Mouse (Mus musculus): Measurements from ENCODE around the gene Eif4b. TPM values are rescaled to one million over a fixed set of nuclear protein-coding genes. Genes with fewer than 3 reads are reported as not detected.

Eif4b gene
- polyA plus RNA-seq, 2 experiments = 133 to 199 TPM

DNA sequence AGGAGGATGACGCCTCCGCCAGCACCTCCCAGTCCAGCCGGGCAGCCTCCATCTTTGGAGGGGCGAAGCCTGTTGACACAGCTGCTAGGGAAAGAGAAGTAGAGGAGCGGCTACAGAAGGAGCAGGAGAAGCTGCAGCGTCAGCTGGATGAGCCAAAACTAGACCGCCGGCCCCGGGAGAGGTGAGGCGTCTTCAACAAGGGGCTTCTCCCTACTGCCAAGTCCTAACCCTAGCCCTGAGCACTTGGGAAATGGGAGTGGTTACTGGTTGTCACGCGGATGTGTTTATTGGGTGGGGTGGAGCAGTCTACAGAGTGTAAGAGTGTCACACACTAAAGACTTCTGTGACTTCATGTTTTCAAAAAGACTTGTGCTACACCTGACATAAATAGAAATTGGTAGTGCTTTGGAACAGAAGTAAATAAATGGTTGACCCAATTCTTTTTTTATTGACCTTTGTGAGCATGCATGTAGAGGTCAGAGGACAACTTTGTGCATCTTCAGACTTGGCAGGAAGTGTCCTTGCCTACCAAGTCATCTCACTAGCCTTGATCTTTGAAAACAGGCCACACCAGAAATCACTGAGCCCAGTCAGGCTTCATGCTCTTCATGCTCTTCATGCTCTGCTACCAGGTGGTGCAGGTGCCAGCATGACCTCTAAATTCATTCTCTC lies 16.5 kb downstream of the Eif4b start:
- WGBS = 81% methylated on average over 12 of the region's 12 CpGs
- no peak for ATAC-seq (ENCODE audit: low FRiP score, low read depth)
- H3K27me3 ChIP-seq (ENCODE audit: control insufficient read depth, insufficient read depth, low read length) = no peaks in the 10 kb centered on the region

DNA sequence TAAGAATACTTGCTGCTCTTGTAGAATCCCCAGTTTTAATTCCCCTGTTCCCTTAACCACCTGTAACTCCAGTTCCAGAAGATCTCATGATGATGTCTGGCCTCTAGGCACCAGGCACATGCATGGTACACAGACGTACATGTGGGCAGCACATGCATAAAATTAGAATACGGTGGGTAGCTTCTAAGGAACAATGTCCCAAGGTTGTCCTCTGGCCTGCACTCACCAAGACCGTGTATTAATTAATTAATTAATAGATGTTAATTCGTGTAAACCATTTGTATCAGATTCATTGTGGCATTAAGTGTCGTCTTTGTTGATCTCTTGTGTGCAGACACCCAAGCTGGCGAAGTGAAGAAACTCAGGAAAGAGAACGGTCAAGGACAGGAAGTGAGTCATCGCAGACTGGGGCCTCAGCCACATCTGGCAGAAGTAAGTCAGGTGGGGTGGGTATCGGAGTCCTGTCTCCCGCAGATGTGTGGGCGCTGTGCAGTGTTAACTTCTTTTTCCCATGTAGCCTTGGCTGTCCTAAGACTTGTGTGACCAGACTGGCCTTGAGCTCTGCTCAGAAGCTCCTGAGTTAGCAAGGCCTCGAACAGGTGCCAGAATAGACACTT lies 17.6 kb downstream of the Eif4b start:
- no peaks in the 10 kb centered on the region for H3K4me1 ChIP-seq (ENCODE audit: control insufficient read depth, insufficient read depth, low read length)
- H3K4me2 ChIP-seq (replicated peaks; ENCODE audit: low read depth, low read length, severe bottlenecking) = no peak overlapping the region
- no peaks in the 10 kb centered on the region for H3K9me3 ChIP-seq (ENCODE audit: control insufficient read depth, low read length)
- H3K27me3 ChIP-seq (ENCODE audit: control insufficient read depth, insufficient read depth, low read length) = no peaks in the 10 kb centered on the region
- no peak for TF ChIP-seq POLR2A (IDR thresholded peaks at IDR 0.05; ENCODE audit: borderline replicate concordance, extremely low read depth, insufficient read depth, insufficient read length)
- 82% methylated on average over 12 of the region's 12 CpGs for WGBS
- ATAC-seq (ENCODE audit: low FRiP score, low read depth) (no peak), DNase-seq (ENCODE audit: low spot score) (no peak)
- H3K36me3 ChIP-seq (ENCODE audit: control insufficient read depth, insufficient read depth, low read length) = peaks cover 99% of the 10 kb centered on the region
- H3K27ac ChIP-seq (replicated peaks; ENCODE audit: low read depth, low read length) = no peak overlapping the region
- no peak overlapping the region for H3K9ac ChIP-seq (ENCODE audit: low read depth, low read length, severe bottlenecking)
- H3K4me3 ChIP-seq (replicated peaks; ENCODE audit: low read length) = no peak overlapping the region

More for the DNA sequence above, 16.5 kb downstream of the Eif4b start:
- no peak overlapping the region for H3K4me2 ChIP-seq (replicated peaks; ENCODE audit: low read depth, low read length, severe bottlenecking)
- H3K36me3 ChIP-seq (ENCODE audit: control insufficient read depth, insufficient read depth, low read length) = peaks cover 97% of the 10 kb centered on the region
- H3K27ac ChIP-seq (replicated peaks; ENCODE audit: low read depth, low read length) = no peak overlapping the region
- no peak overlapping the region for H3K9ac ChIP-seq (ENCODE audit: low read depth, low read length, severe bottlenecking)
- H3K4me1 ChIP-seq (ENCODE audit: control insufficient read depth, insufficient read depth, low read length) = no peaks in the 10 kb centered on the region
- H3K4me3 ChIP-seq (replicated peaks; ENCODE audit: low read length) = no peak overlapping the region
- no peak for TF ChIP-seq POLR2A (IDR thresholded peaks at IDR 0.05; ENCODE audit: borderline replicate concordance, extremely low read depth, insufficient read depth, insufficient read length)
- no peaks in the 10 kb centered on the region for H3K9me3 ChIP-seq (ENCODE audit: control insufficient read depth, low read length)
- DNase-seq (ENCODE audit: low spot score) = no peak

DNA sequence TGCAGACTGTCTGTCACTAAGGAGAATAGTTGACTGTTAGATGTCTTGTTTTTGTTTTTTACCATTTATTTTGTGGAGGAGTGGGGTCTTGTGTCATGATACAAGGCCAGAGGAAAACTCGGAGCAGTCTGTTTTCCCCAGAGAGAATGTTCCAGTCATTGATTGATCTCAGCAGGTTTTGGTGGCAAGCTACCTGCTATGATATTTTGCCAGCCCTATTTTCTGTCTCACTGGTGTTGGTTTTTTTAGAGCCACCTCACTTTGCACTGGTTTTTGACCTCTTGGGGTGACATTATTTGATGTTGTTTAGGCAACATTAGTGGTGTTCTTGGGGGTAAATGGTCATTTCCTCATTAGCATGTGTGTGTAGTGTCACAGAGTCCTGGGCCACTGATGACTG lies 18.1 kb downstream of the Eif4b start:
- 79% methylated on average over 1 of the region's 1 CpGs for WGBS

DNA sequence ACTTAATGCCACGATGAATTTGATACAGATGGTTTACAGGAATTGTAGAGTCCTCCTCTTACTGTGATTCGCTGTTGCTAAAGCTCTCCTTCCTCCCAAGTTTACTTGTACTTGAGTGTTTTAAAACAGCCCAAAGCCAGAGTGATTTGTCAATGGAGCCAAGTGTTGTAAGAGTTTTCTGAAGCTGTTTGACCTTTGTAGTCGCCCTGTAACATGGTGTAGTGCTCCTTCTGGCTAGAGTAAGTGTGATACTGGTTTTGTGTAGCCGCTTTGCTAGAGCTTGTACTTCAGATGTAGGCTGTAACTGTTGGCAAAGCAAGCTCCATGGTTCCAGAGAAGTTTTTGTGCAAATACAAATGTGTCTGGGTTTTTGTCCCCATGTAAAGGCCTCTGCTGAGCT lies 18.6 kb downstream of the Eif4b start:
- H3K4me3 ChIP-seq (replicated peaks; ENCODE audit: low read length) = no peak overlapping the region
- peaks cover 97% of the 10 kb centered on the region for H3K36me3 ChIP-seq (ENCODE audit: control insufficient read depth, insufficient read depth, low read length)
- peaks cover under 1% of the 10 kb centered on the region for H3K4me1 ChIP-seq (ENCODE audit: control insufficient read depth, insufficient read depth, low read length)
- no peaks in the 10 kb centered on the region for H3K9me3 ChIP-seq (ENCODE audit: control insufficient read depth, low read length)
- no peak overlapping the region for H3K4me2 ChIP-seq (replicated peaks; ENCODE audit: low read depth, low read length, severe bottlenecking)
- TF ChIP-seq POLR2A (IDR thresholded peaks at IDR 0.05; ENCODE audit: borderline replicate concordance, extremely low read depth, insufficient read depth, insufficient read length) = no peak
- ATAC-seq (ENCODE audit: low FRiP score, low read depth) (no peak), DNase-seq (ENCODE audit: low spot score) (no peak)
- WGBS = 89% methylated on average over 4 of the region's 4 CpGs
- H3K9ac ChIP-seq (ENCODE audit: low read depth, low read length, severe bottlenecking) = no peak overlapping the region
- no peak overlapping the region for H3K27ac ChIP-seq (replicated peaks; ENCODE audit: low read depth, low read length)
- H3K27me3 ChIP-seq (ENCODE audit: control insufficient read depth, insufficient read depth, low read length) = no peaks in the 10 kb centered on the region

More for the DNA sequence above, 18.1 kb downstream of the Eif4b start:
- ATAC-seq (ENCODE audit: low FRiP score, low read depth) = no peak
- H3K9me3 ChIP-seq (ENCODE audit: control insufficient read depth, low read length) = no peaks in the 10 kb centered on the region
- no peak for TF ChIP-seq POLR2A (IDR thresholded peaks at IDR 0.05; ENCODE audit: borderline replicate concordance, extremely low read depth, insufficient read depth, insufficient read length)
- no peak for DNase-seq (ENCODE audit: low spot score)
- no peak overlapping the region; the same call in 1 of the 2 replicates for H3K9ac ChIP-seq (ENCODE audit: low read depth, low read length, severe bottlenecking)
- no peaks in the 10 kb centered on the region for H3K27me3 ChIP-seq (ENCODE audit: control insufficient read depth, insufficient read depth, low read length)
- H3K27ac ChIP-seq (replicated peaks; ENCODE audit: low read depth, low read length) = no peak overlapping the region
- no peaks in the 10 kb centered on the region for H3K4me1 ChIP-seq (ENCODE audit: control insufficient read depth, insufficient read depth, low read length)
- H3K4me2 ChIP-seq (replicated peaks; ENCODE audit: low read depth, low read length, severe bottlenecking) = no peak overlapping the region
- H3K4me3 ChIP-seq (replicated peaks; ENCODE audit: low read length) = no peak overlapping the region
- H3K36me3 ChIP-seq (ENCODE audit: control insufficient read depth, insufficient read depth, low read length) = peaks cover 100% of the 10 kb centered on the region

DNA sequence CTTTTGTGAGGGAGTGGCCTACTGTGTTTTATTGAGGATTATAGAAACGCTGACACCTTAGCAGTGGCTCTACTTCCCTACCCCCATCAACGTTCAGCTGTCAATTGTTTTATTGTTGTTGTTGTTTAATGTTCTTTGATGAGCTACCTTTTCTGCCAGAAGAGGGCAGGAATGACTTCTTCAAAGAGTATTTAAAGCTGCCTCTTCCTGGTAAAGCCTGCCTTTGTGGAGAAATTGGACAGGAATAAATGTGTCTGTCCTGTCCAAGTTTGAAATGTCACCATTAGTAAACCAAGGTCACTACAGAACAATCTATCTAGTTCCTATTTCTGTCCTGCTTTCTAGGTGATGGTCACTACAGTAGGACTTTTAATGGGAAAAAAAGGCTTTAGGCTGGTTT lies 20.6 kb downstream of the Eif4b start:
- no peak overlapping the region for H3K4me2 ChIP-seq (replicated peaks; ENCODE audit: low read depth, low read length, severe bottlenecking)
- peaks cover 20% of the 10 kb centered on the region for H3K4me1 ChIP-seq (ENCODE audit: control insufficient read depth, insufficient read depth, low read length)
- H3K4me3 ChIP-seq (replicated peaks; ENCODE audit: low read length) = no peak overlapping the region
- no peak overlapping the region for H3K9ac ChIP-seq (ENCODE audit: low read depth, low read length, severe bottlenecking)
- no peak for TF ChIP-seq POLR2A (IDR thresholded peaks at IDR 0.05; ENCODE audit: borderline replicate concordance, extremely low read depth, insufficient read depth, insufficient read length)
- WGBS = 24% methylated on average over 2 of the region's 2 CpGs
- no peak for DNase-seq (ENCODE audit: low spot score)
- H3K27me3 ChIP-seq (ENCODE audit: control insufficient read depth, insufficient read depth, low read length) = no peaks in the 10 kb centered on the region
- H3K27ac ChIP-seq (replicated peaks; ENCODE audit: low read depth, low read length) = no peak overlapping the region
- ATAC-seq (ENCODE audit: low FRiP score, low read depth) = no peak
- H3K36me3 ChIP-seq (ENCODE audit: control insufficient read depth, insufficient read depth, low read length) = peaks cover 86% of the 10 kb centered on the region
- no peaks in the 10 kb centered on the region for H3K9me3 ChIP-seq (ENCODE audit: control insufficient read depth, low read length)
